Mouse (Mus musculus) megakaryocyte, embryonic 14.5 days (primary cell): ENCODE results near the gene Coq6.

Source experiments
- FLI1 ChIP-seq: IDR thresholded peaks from 2 replicates; pipeline ENCODE4 v1.6.1; 2012; ENCODE audit warnings: low read length, inconsistent platforms, mixed read lengths
- GATA1 ChIP-seq: IDR thresholded peaks from 3 replicates; pipeline ENCODE4 v1.6.1; 2012; ENCODE audit warnings: mixed read lengths, low read length, inconsistent platforms, borderline replicate concordance

DNA sequence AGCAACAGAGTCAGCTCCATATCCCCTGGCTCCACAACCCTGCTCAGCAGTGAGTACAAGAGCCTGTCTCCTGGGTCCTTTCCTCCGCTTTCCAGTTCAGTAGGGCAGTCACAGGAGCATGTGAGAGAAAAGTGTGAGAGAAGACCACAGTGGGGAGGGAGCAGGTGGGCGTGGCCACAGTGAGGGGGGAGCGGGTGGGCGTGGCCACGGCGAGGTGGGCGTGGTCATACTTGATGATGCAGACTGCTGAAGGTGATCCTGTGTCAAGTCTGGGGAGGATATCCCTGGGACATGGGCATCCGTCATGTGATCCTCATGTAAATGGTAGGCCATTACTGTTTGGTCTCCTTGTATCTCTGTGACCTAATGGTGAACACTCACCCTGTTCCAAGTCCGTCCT lies 5.5 kb downstream of the Coq6 start:
- TF ChIP-seq GATA1 (no peak), FLI1 (no peak)
